Mouse (Mus musculus) CD8-positive naive resting alpha-beta T cell, adult 2 months (primary cell): ENCODE results near the gene Esrrg.

ENCODE experiments used
- DNase-seq, 2 experiments: peaks; one replicate each; pipeline ENCODE4 v3.0.0; 2022; ENCODE audit warnings: low read depth in 2 of 2, low spot score in 2 of 2

Esrrg gene

GRCm38 (mm10) chr1:187902176-187902575, 293.6 kb downstream of the Esrrg start:
- no peak for DNase-seq

- no peak for DNase-seq
Measured at GRCm38 (mm10) chr1:187904731-187905130, 296.1 kb downstream of the Esrrg start.

DNA sequence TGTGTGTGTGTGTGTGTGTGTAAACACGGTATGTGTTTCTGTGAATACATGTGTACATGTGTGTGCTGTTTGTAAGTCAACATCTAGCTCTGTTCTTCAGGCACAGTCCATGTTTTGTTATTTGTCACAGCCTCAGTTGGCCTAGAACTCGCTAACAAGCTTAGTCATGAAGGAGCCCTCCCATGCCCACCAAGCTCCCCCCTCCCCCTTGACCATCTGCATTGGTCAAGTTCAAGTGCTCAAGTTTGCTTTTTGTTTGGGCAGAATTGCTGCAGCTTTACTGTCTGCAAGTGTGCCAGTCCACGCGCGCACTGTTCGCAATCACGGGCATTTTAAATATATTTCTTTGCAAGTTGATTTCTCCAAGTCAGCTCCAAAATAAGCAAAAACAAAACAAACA, 298.8 kb downstream of the Esrrg start:
- DNase-seq: no peak

- DNase-seq: no peak
Measured at GRCm38 (mm10) chr1:187907871-187908270, 299.3 kb downstream of the Esrrg start.

DNA sequence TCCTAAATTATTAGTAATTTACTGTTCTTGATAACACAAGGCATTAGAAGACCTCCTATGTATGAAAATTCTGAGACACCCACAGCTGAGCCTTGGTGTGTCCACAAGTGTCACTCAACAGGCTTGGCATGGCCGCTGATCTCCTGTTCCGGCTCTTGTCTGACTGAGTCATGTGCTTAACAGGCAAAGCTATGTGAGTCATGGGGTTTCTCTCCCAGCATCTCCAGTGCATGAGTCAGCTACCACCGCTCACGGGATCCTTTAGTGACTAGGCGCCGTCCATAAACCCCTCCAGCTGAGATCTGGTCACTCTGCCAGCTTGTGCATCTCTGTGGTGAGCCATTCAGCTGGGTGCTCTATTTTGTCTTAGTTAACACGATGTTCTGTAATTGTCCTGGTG, 302.1 kb downstream of the Esrrg start:
- no peak for DNase-seq

- no peak for DNase-seq
Measured at GRCm38 (mm10) chr1:187911201-187911600, 302.6 kb downstream of the Esrrg start.

GRCm38 (mm10) chr1:187918303-187918702, 309.7 kb downstream of the Esrrg start:
- no peak for DNase-seq

GRCm38 (mm10) chr1:187918939-187919338, 310.3 kb downstream of the Esrrg start:
- no peak for DNase-seq

GRCm38 (mm10) chr1:187920156-187920777, 311.7 kb downstream of the Esrrg start:
- DNase-seq: no peak

DNA sequence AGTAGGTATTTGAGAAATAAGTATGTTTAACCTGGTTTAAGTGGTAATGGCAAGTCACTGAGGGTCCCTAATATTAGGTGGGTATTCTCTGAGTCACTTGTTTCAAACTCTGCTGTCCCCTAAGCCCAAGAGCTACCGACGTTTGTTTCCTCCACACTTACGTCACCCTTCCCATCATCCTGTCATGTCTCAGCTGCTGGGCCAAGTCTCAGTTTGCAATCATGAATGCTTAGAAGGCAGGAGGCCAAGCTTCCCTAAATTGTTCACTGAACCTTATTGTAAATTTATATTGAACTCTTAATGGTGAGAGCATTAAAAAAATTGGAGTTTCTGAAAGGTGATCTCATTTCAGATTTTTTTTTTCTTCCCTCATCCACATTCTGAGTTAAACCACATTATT, 322.6 kb downstream of the Esrrg start:
- no peak for DNase-seq

DNA sequence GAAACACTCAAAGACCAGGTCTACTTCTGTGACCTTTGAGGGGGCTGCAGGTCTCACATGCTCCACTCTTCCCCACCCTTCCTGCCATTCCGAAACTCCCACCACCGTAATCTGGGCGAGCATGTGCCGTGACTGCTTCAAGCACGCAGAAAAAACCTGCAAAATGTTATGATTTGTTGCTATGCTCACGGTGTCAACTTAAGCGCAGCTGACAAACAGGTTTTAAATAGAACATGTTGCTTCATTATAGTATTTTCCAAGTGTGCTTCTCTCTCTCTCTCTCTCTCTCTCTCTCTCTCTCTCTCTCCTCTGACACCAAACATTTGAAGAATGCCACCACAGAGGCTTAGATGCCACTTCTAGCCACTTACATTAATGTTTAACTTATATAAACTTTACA, 330.1 kb downstream of the Esrrg start:
- DNase-seq: no peak

- DNase-seq: no peak
Measured at GRCm38 (mm10) chr1:187939078-187939477, 330.5 kb downstream of the Esrrg start.

DNA sequence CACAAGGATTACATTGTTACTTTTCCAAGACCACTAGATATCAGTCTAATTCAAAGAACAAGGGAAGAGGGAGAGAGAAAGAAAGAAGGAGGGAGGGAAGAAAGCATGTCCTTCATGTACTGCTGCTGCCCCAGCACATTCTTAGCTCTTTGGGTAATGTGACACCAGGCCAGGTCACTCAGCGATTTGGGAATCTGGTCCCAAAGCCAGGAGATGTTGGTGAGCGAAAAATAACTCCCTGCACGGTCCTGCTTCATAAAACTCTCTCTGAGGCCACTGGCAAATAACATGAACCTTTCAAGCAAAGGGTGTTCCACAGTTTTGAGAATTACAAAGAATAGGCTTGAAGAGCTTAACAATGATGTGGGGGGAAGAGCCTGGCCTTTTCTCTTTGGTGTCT, 342.9 kb downstream of the Esrrg start:
- no peak for DNase-seq

DNA sequence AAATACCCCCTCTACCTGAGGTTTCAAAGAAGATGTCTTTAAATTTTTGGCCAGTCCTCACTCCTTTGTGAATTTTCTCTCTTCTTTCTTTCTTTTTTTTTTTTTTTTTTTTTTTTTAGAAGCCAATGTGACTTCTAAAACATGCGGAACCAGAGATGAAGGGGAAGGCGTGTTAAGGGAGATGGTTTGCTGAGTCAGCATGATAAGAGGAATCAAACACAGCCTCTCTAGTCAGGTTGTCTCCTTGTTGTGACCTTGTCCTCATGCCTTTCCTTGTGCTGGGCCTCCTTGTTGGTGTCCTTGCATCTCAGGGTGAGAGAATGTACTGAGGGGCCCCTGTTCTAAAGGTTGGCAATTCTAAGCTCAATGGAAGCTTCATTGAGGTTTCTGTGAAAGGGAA, 348.1 kb downstream of the Esrrg start:
- DNase-seq: no peak

DNA sequence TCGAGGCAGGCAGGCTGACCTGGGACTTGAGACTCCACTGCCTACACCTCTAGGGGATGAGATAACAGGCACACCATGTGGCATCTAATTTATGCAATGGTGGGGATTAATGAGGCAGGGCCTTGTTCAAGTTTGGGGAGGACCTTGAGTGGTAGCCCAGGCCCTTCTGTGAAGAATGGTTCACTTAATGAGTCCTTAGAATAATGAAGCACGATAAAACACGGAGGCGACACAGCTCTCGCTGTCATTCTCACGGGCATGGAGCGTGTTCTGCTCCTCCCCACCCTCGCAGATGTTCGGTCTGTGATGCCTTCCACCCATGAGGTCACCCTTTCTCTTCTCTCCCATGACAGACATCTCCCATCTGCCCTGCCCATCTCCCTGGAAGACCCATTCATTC, 350.6 kb downstream of the Esrrg start:
- no peak for DNase-seq

DNA sequence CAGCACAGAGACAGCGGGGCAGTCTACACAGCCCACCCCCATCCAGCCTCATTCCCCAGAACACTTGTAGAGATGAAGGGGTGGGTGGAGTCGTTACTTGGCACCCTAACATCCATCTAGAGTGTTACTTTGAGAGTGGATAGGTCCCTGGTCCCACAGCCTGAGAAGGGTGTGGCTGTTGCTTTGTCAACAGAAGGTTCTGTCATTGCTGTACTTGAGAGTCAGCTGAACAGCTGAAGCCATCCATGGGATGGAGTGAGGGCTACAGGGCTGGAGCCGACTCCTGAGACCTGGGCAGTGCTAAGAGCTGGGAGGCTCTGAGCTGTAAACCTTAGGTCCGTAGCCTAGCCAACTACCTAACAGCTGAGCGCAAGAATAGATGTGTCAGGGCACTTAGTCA, 352.9 kb downstream of the Esrrg start:
- DNase-seq: no peak

GRCm38 (mm10) chr1:187964829-187965760, 356.5 kb downstream of the Esrrg start:
- DNase-seq: no peak

- no peak for DNase-seq
Measured at GRCm38 (mm10) chr1:187965921-187966320, 357.3 kb downstream of the Esrrg start.

DNA sequence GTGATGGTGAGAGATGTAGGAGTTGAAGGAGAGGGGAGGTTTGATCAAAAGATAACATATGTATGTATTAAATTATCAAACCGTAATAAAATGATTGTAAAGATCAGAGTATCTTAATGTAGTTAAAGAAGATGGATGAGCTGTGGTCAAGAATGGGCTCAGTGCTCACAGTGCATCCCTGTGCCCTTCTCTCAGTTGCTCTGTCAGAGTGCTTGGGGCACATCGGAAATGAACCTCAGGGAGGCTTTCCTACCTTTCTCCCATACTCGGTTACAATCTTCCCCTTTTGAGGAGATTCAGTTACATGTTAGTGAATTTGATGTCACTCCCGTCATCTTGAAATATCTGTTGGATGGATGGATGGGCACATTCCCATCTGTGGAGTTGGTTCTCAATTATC, 359.8 kb downstream of the Esrrg start:
- DNase-seq: no peak

DNA sequence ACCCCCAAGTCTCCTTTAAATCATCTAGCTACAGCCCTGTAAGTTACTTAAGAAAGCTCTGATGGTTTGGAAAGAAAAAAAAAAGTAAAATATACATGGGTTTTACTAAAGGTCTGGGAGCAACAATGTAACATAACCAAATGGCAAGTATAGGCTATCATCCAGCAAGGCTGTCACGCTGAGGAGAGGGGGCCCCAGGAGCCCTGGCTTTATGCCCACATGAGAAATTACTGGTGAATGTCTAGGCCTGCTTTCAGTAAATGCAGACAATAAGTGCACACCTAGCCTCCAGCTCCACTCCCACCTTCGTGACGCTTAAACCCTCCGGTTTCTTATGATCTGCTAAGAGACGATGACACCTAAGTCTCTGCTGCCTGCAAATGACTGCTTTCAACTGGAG, 360.9 kb downstream of the Esrrg start:
- DNase-seq: no peak

DNA sequence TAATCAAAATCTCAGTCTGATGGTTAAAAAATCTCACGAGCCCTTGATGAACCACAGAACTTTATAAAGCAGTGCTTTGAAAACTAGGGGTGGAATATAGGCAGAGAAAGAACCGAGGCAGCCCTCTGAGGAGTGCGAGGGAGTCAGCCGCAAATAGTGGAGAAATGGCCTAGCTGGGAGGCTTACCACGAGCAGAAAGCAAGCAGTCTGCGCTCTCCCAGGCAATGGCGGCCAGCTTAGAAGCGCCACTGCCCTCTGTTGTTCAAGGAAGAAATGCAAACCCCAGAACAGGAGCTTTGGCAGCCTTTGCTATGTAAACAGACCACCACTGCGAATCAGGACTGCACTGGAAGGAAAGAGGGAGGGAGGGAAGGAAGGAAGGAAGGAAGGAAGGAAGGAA, 365.8 kb downstream of the Esrrg start:
- no peak for DNase-seq

DNA sequence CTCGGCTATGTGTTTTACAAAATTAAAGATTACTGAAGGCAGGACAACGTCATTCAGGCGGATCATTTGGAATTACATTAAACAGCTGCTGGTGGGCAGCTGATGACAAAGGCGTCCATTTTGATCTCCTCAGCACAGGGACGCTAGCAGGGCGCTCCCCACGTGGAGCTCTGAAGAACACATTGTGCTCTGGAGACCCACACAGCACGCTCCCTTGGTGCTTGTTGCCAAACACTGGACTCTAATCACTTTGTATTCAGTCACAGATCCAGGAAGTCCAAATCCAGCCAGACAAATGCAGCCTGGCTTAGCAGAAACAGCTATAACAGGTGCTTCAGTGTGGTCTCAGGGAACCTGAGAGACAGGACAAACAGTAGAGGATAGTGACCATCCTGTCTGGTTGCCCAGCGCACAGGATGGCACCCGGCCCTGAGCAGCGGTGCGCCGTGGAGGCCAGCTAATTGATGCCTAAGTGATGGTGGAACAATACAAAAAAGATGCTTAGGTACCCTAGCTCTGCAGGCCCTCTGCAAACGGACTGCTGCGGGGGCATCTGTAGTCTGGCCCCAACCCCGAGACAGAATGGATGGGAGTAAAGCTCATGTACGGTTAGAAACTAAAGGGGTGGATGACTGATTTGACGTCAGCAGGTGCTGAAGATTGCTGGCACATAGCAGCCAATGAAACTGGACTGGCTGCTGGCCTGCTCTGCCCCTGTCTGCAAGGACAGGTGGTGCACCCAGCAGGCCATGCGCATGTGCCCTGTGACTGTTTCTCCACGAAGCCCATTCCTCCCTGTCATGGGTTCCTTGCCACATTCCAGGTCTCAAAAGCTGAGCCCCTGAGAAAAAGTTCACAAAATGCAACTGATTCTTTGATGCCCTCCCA, 367.1 kb downstream of the Esrrg start:
- no peak for DNase-seq
